Mouse (Mus musculus): Measurements from ENCODE around the gene Nr1h2. TPM values are rescaled to one million over a fixed set of nuclear protein-coding genes. Genes with fewer than 3 reads are reported as not detected.

Nr1h2 gene
- polyA plus RNA-seq, 1 experiment from 2014 or later: 70.2 TPM

DNA sequence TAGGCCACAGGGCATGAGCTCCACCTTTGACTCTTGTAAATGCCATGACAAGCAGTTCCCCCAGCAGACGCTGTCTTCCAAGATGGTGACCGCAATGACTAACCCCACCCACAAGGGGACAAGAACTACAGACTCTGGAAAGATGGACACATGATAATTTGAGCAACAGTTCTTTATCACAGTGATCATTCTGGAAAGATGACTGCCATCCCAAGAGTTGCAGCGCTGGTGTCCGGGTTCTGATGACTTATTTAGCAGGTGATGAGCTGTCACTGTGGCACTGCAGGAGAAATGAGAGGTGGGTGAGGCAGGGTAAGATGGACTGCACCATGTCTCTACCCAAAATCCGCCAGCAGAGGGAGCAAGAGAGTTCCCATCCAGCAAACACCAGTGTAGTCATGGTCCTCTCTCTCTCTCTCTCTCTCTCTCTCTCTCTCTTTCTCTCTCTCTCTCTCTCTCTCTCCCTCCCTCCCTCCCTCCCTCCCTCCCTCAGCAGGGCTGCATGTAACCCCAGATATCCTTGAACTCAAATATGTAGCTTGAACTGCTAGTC lies 52.1 kb downstream of the Nr1h2 start:
- ATAC-seq (ENCODE audit: insufficient number of reproducible peaks, low FRiP score, low TSS enrichment, low read depth) (no peak), DNase-seq (ENCODE audit: low spot score) (peak; percentile 83)
- no peaks in the 10 kb centered on the region for H3K9me3 ChIP-seq (ENCODE audit: control insufficient read depth, low read length)
- H3K27me3 ChIP-seq (ENCODE audit: control insufficient read depth, insufficient read depth, low read length): no peaks in the 10 kb centered on the region
- H3K36me3 ChIP-seq (ENCODE audit: control insufficient read depth, insufficient read depth, low read length): no peaks in the 10 kb centered on the region
- H3K4me2 ChIP-seq (ENCODE audit: low read depth, severe bottlenecking): no peak overlapping the region
- H3K4me1 ChIP-seq (ENCODE audit: control insufficient read depth, insufficient read depth, low read length): peaks cover 3% of the 10 kb centered on the region; the same call in 1 of the 2 replicates
- H3K27ac ChIP-seq (replicated peaks; ENCODE audit: low read depth, low read length): no peak overlapping the region
- no peak overlapping the region for H3K4me3 ChIP-seq (ENCODE audit: low read depth, low read length)
- no peak overlapping the region for H3K9ac ChIP-seq (ENCODE audit: low read length)
- WGBS: 36% methylated on average over 5 of the region's 5 CpGs

DNA sequence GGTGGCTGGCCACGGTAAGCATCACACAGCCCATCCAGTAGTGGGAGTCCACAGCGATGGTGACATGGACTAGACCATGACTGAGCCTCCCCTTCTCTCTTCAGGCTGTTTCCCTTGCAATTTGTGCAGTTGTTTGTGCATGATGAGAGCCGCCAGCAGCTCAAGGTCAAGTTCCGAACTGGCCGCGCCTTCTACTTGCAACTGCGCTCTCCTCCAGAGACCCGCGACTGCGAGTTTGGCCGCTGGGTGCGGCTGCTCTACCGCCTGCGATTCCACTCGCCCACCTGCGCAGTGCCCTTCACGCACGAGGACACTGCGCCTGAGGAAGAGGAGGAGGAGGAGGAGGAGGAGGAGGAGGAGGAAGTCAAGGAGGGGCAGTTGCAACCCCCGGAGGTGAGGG lies 53.7 kb downstream of the Nr1h2 start:
- no peak for DNase-seq (ENCODE audit: low spot score)
- 58% methylated on average over 20 of the region's 20 CpGs for WGBS
- Histone ChIP-seq H3K27ac (replicated peaks; ENCODE audit: low read depth, low read length) (no peak overlapping the region), H3K4me2 (ENCODE audit: low read depth, severe bottlenecking) (no peak overlapping the region), H3K36me3 (ENCODE audit: control insufficient read depth, insufficient read depth, low read length) (no peaks in the 10 kb centered on the region), H3K9ac (ENCODE audit: low read length) (no peak overlapping the region), H3K9me3 (ENCODE audit: control insufficient read depth, low read length) (no peaks in the 10 kb centered on the region), H3K27me3 (ENCODE audit: control insufficient read depth, insufficient read depth, low read length) (no peaks in the 10 kb centered on the region), H3K4me1 (ENCODE audit: control insufficient read depth, insufficient read depth, low read length) (peaks cover 5% of the 10 kb centered on the region; the same call in 1 of the 2 replicates), H3K4me3 (ENCODE audit: low read depth, low read length) (no peak overlapping the region)
- ATAC-seq (ENCODE audit: insufficient number of reproducible peaks, low FRiP score, low TSS enrichment, low read depth): no peak

Small RNA genes within 50 kb of the gene (microRNA-seq; reads per million reads assigned to microRNA genes)
- gene Mir7053: not detected

Other genes with a start within 250 kb of the Nr1h2 start
- gene Clec11a, start 247.0 kb downstream of the Nr1h2 start, polyA plus RNA-seq (2014; fragmentation: Nextera tagmentation; extraction: Ambion mirVana): 1.9 and 2.2 TPM in 2 replicates
- 0.78 and 0.85 TPM in 2 replicates for gene Shank1, start 243.7 kb downstream of the Nr1h2 start, polyA plus RNA-seq (2014; fragmentation: Nextera tagmentation; extraction: Ambion mirVana)
- gene Syt3, start 169.8 kb downstream of the Nr1h2 start, polyA plus RNA-seq (2014; fragmentation: Nextera tagmentation; extraction: Ambion mirVana): 2.1 TPM in 2 replicates
- 0.37 and 0.53 TPM in 2 replicates for gene 1700008O03Rik, start 168.1 kb downstream of the Nr1h2 start, polyA plus RNA-seq (2014; fragmentation: Nextera tagmentation; extraction: Ambion mirVana)
- 0.51 and 0.60 TPM in 2 replicates for gene Lrrc4b, start 124.9 kb downstream of the Nr1h2 start, polyA plus RNA-seq (2014; fragmentation: Nextera tagmentation; extraction: Ambion mirVana)
- 0.60 TPM in 1 of 2 replicates, not detected in the other for gene Aspdh, start 88.6 kb downstream of the Nr1h2 start, polyA plus RNA-seq (2014; fragmentation: Nextera tagmentation; extraction: Ambion mirVana)
- 64.4 and 65.4 TPM in 2 replicates for gene Josd2, start 86.0 kb downstream of the Nr1h2 start, polyA plus RNA-seq (2014; fragmentation: Nextera tagmentation; extraction: Ambion mirVana)
- gene Emc10, start 57.4 kb downstream of the Nr1h2 start, polyA plus RNA-seq (2014; fragmentation: Nextera tagmentation; extraction: Ambion mirVana): 83.0 and 85.8 TPM in 2 replicates
- 13.2 and 15.0 TPM in 2 replicates for gene Fam71e1, start 57.4 kb downstream of the Nr1h2 start, polyA plus RNA-seq (2014; fragmentation: Nextera tagmentation; extraction: Ambion mirVana)
- 0.09 and 0.20 TPM in 2 replicates for gene Mybpc2, start 29.3 kb downstream of the Nr1h2 start, polyA plus RNA-seq (2014; fragmentation: Nextera tagmentation; extraction: Ambion mirVana)
- 0.07 and 0.11 TPM in 2 replicates for gene Spib, start 21.9 kb downstream of the Nr1h2 start, polyA plus RNA-seq (2014; fragmentation: Nextera tagmentation; extraction: Ambion mirVana)
- gene Pold1, start 5.1 kb downstream of the Nr1h2 start, polyA plus RNA-seq (2014; fragmentation: Nextera tagmentation; extraction: Ambion mirVana): 82.5 and 84.3 TPM in 2 replicates
- 0.44 and 0.61 TPM in 2 replicates for gene Napsa, start 18.4 kb upstream of the Nr1h2 start, polyA plus RNA-seq (2014; fragmentation: Nextera tagmentation; extraction: Ambion mirVana)
- gene Kcnc3, start 36.7 kb upstream of the Nr1h2 start, polyA plus RNA-seq (2014; fragmentation: Nextera tagmentation; extraction: Ambion mirVana): 0.31 and 0.36 TPM in 2 replicates
- gene Myh14, start 116.9 kb upstream of the Nr1h2 start, polyA plus RNA-seq (2014; fragmentation: Nextera tagmentation; extraction: Ambion mirVana): 1.9 and 2.1 TPM in 2 replicates
- gene Izumo2, start 154.8 kb upstream of the Nr1h2 start, polyA plus RNA-seq (2014; fragmentation: Nextera tagmentation; extraction: Ambion mirVana): not detected in 2 replicates
- gene Vrk3, start 194.5 kb upstream of the Nr1h2 start, polyA plus RNA-seq (2014; fragmentation: Nextera tagmentation; extraction: Ambion mirVana): 36.8 and 38.2 TPM in 2 replicates
- gene Zfp473, start 197.1 kb upstream of the Nr1h2 start, polyA plus RNA-seq (2014; fragmentation: Nextera tagmentation; extraction: Ambion mirVana): 3.2 and 3.8 TPM in 2 replicates